Mouse (Mus musculus): ENCODE measurements around the gene Rpl3.

DNA sequence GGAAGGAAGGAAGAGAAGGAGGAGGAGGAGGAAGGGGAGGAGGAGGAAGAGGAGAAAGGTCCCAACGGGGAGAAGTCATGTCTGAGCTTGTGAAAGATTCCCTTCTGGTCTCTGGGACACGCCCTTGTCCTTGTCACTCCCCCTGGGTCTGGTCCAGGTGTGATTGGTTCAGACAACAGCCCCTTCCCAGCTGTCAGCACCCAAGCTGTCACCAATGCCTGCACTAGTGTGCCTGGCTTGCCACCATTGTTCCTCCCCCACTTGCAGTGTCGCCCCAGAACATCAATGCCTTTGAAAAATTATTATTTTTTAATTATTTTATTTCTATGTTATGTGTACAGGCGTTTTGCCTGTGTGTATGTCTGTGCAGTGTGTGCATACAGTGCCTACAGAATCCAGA is 22.5 kb downstream of the Rpl3 start:
- TF ChIP-seq EP300 (IDR thresholded peaks at IDR 0.05; ENCODE audit: low read depth) (no peak), CTCF (IDR thresholded peaks at IDR 0.05; ENCODE audit: low read depth) (no peak)
